Mouse (Mus musculus) layer of hippocampus, adult 8-10 months (tissue): ENCODE results near the gene Fktn. TPM values are rescaled to one million over a fixed set of nuclear protein-coding genes. Genes with fewer than 3 reads are reported as not detected.
"Not testable (repeated sequence)": the region's sequence is repeated elsewhere in the genome, so short reads cannot be mapped to it uniquely, and the experiment has no call there.

Experiments used
- DNase-seq, 2 experiments: peaks; one replicate each; pipeline ENCODE4 v3.0.0; 2022; ENCODE audit warnings: low spot score in 2 of 2
- total RNA-seq, 4 experiments: library from RNA; stranded (reverse); gene quantifications; 2 replicates each; pipeline ENCODE4 v1.2.4; 2022

Fktn gene
- total RNA-seq, 4 experiments from 2014 or later = 25.9 to 33.2 (median 29.3) TPM

- no peak for DNase-seq
Measured at GRCm38 (mm10) chr4:53770958-53771735, 57.3 kb downstream of the Fktn start.

GRCm38 (mm10) chr4:53772004-53772403 is 58.2 kb downstream of the Fktn start:
- DNase-seq = no peak

- DNase-seq = no peak
Measured at GRCm38 (mm10) chr4:53773911-53774310, 60.1 kb downstream of the Fktn start.

- no peak for DNase-seq
Measured at GRCm38 (mm10) chr4:53781396-53781795, 67.6 kb downstream of the Fktn start.

GRCm38 (mm10) chr4:53782216-53783070 is 68.6 kb downstream of the Fktn start:
- no peak for DNase-seq

GRCm38 (mm10) chr4:53785746-53786398 is 72.1 kb downstream of the Fktn start:
- DNase-seq = no peak

GRCm38 (mm10) chr4:53786851-53787250 is 73.1 kb downstream of the Fktn start:
- no peak for DNase-seq

GRCm38 (mm10) chr4:53789346-53789745 is 75.5 kb downstream of the Fktn start:
- no peak for DNase-seq

GRCm38 (mm10) chr4:53794257-53794966 is 80.6 kb downstream of the Fktn start:
- no peak for DNase-seq

GRCm38 (mm10) chr4:53795086-53795485 is 81.3 kb downstream of the Fktn start:
- no peak for DNase-seq

GRCm38 (mm10) chr4:53795706-53796105 is 81.9 kb downstream of the Fktn start:
- DNase-seq = no peak

- DNase-seq = no peak
Measured at GRCm38 (mm10) chr4:53796865-53797772, 83.3 kb downstream of the Fktn start.

GRCm38 (mm10) chr4:53798896-53799676 is 85.3 kb downstream of the Fktn start:
- DNase-seq = no peak

- DNase-seq = no peak
Measured at GRCm38 (mm10) chr4:53799753-53800152, 86.0 kb downstream of the Fktn start.

GRCm38 (mm10) chr4:53803674-53804073 is 89.9 kb downstream of the Fktn start:
- DNase-seq = not testable (repeated sequence)

- DNase-seq = peak in 1 of 2 experiments; percentile 19
Measured at GRCm38 (mm10) chr4:53806428-53806827, 92.6 kb downstream of the Fktn start.

GRCm38 (mm10) chr4:53818320-53818719 is 104.5 kb downstream of the Fktn start:
- DNase-seq = no peak

GRCm38 (mm10) chr4:53823697-53824096 is 109.9 kb downstream of the Fktn start:
- peak in 1 of 2 experiments; percentile 12 for DNase-seq

- no peak for DNase-seq
Measured at GRCm38 (mm10) chr4:53824831-53825230, 111.0 kb downstream of the Fktn start.
